Mouse (Mus musculus) CD4-positive helper T cell, adult 2 months (primary cell): Measurements from ENCODE around the gene Zfp773.
A peak's percentile ranks its signal among the peaks of the same experiment; 100 is the strongest.

ENCODE experiments used
- DNase-seq: peaks from one replicate; pipeline ENCODE4 v3.0.0-alpha.2; 2012; ENCODE audit warnings: low read depth, missing footprints, low spot score

Zfp773 gene

GRCm38 (mm10) chr7:7136379-7136866, at the start of gene Zfp773:
Zfp773 (minus strand) TSS chr7:7136755.
- DNase-seq: peak; percentile 55

- DNase-seq: no peak
These were observed 49.3 kb upstream of the Zfp773 start for GRCm38 (mm10) chr7:7185897-7186296.

DNA sequence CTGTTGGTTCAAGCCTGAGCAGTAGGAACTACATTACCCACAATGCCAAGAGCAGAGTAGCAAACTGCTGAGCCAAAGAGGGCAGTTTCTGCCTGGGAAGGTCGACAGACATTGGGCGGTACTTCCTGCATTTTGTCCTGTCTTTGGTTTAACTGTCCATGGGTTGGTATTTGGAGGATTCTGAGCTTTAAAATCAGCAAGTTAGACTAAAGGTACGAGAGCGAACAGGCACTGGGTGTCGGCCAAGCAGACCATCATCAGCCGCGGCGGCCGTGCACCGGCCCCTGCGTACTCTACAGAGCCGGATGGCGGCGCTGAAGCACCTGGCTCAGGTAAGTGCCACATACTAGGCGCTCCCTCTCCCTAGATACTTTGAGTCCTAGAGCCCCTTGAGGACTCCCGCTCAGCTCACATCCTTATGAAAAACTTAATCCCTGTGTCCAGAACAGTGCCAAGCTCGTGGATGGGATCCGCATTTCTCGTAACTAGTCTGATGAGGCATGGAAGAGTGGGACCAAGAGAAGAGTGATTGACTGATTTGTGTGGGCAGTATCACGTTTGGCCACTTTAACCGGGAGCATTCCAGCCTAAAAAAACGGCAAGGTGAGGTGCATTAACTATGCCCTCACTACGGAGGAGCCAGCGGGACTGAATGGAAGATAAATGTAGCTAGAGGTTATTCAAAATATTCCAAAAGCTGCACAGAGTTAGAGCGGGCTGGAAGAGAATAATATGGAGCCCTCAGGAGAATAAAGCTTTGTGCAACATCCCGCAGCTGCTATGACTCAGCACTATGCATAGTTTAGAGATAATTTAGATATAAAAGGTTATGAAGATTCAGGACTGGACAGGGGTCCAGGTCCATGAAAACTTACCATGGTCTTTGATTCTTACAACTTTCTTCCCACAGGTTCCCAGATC, 34.9 kb upstream of the Zfp773 start, which contains the start of gene Zfp418:
Gene Zfp418, plus strand, starts transcription at position 104 of the 921 bp plus-strand sequence.
- DNase-seq: peak; percentile 61

GRCm38 (mm10) chr7:7145991-7146608, 9.5 kb upstream of the Zfp773 start:
- DNase-seq: no peak

DNA sequence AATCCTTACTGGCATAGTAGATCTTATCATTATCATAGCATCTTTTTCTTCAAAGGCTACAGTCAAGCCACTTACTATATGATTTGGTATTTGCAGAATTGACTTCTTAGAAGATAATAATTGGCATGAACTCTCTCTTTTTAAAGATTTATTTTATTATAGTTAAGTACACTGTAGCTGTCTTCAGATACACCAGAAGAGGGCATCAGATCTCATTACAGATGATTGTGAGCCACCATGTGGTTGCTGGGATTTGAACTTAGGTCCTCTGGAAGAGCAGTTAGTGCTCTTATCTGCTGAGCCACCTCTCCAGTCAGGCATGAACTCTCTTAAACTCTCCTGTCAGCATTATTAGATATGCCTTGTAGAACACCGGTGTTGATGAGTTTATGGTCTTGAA, 7.7 kb upstream of the Zfp773 start:
- no peak for DNase-seq

DNA sequence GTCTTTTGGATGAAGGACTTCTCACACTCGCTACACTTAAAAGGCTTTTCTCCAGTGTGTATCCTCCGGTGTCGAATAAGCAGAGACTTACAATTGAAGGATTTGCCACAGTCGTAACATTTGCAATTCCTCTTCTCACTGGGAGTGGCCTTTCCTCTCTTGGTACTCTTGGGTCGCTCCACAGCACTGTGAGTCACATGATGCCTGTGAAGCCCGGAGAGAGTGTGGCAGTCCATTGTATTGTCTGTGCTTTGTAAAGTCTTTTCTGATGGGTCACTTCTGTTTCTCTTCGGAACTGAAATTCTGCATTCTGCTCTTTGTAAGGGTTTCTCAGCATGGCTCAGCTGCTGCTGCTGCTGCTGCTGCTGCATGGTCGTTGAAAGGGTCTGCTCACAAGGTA, 3.8 kb downstream of the Zfp773 start:
- no peak for DNase-seq

- peak; percentile 38 for DNase-seq
These were observed 5.9 kb downstream of the Zfp773 start for GRCm38 (mm10) chr7:7130491-7131124.

GRCm38 (mm10) chr7:7121602-7121980, 15.0 kb downstream of the Zfp773 start:
- no peak for DNase-seq

DNA sequence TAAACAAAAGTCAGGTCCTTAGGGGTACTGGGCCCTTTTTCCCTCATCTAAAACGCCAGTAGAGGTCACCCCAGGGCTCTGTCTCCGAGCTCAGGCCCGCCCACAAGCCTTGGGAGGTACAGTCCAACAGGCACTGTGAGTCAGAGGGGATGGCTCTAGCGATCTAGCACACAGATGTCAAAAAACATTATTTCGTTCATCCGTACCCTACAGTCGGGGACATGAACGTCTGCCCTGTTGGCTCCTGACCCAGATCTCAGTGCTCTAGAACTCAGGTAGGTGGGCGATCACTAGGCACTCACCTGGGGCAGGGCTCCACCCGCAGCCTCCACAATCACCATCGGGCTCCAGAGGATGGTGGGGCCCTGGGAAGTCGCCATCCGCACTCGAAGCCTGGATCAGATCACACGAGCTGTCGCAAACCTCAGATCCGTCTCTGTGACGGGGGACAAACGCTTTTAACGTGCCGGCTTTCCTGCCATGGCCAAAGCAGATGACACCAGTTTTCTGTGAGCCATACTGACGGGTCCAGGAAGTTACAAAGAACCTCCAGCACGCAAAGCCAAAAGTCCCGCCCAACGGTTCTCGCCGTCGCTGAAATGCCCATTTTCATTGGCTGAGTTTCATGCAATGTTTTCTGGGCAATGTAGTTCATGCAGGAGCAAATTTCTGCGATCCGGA, 15.5 kb downstream of the Zfp773 start, which contains the start of gene Zfp954:
Gene Zfp954, minus strand, starts transcription at position 568 of the 681 bp plus-strand sequence.
- peak; percentile 88 for DNase-seq

DNA sequence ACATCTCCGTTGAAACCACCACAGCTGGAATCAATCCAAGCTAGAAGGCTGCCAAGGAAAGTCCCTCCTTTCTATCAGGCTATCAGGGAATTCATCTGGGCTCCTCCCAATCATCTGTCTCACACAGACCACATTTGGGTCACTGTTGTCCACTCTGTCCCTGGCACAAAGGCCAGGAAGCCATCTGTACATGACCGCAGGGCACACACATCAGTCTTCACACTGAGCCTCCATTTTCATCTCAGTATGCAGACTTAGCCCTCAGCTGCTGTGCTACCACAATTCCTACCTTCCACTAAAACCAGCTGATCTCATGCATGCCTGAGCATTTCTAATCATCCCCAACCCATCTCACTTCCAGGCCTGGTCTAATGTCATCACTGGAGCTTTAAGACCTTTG, 18.1 kb downstream of the Zfp773 start:
- DNase-seq: no peak

DNA sequence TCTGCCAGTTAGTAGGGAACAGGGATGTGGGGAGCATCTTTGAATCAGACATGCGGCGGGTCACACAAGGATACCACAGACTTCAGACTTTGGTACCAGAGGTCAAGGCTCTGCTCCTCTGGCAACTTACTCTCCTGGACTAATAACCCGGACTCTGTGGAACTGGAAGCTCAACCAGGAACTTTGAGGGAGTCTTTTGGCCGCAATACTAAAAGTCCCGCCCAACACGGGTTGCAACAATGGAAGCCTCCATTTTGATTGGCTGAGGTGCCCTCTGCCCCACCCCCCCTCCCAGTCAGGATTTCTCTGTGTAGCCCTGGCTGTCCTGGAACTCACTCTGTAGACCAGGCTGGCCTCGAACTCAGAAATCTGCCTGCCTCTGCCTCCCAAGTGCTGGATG, 28.1 kb downstream of the Zfp773 start:
- DNase-seq: no peak
